Mouse (Mus musculus) embryonic facial prominence, embryonic 10.5 days (tissue): ENCODE results near the gene Cyp2d11. TPM values are rescaled to one million over a fixed set of nuclear protein-coding genes. Genes with fewer than 3 reads are reported as not detected.

ENCODE experiments used
- DNase-seq: peaks from one replicate; pipeline ENCODE4 v3.0.0-alpha.2; 2017; ENCODE audit warnings: low spot score
- H3K27ac ChIP-seq: fragments of 300-500 bp; sonication (generic); replicated peaks from 2 replicates; pipeline ENCODE4 v1.5.1; 2016; ENCODE audit warnings: mild to moderate bottlenecking
- H3K27me3 ChIP-seq: fragments of 300-500 bp; sonication (generic); replicated peaks from 2 replicates; pipeline ENCODE4 v1.6.1; 2016; ENCODE audit warnings: low read depth, mild to moderate bottlenecking; ENCODE audit not compliant: poor library complexity, severe bottlenecking
- H3K36me3 ChIP-seq: fragments of 300-500 bp; sonication (generic); replicated peaks from 2 replicates; pipeline ENCODE4 v1.6.1; 2016; ENCODE audit warnings: mild to moderate bottlenecking, moderate library complexity
- H3K4me1 ChIP-seq: fragments of 300-500 bp; sonication (generic); 2 replicates; pipeline ENCODE4 v1.6.1; 2016
- H3K4me3 ChIP-seq: fragments of 300-500 bp; sonication (generic); 2 replicates; pipeline ENCODE4 v1.5.1; 2016; ENCODE audit warnings: mild to moderate bottlenecking, moderate library complexity
- H3K9me3 ChIP-seq: fragments of 300-500 bp; sonication (generic); 2 replicates; pipeline ENCODE4 v1.6.1; 2016; ENCODE audit warnings: mild to moderate bottlenecking
- WGBS: fragments of 180-500 bp; shearing (Covaris S2); methylation state at CpG from one replicate; pipeline ENCODE4 v1.1.7; 2016; 5-methylcytosine and 5-hydroxymethylcytosine counted together
- polyA plus RNA-seq: library from polyadenylated mRNA; unstranded; fragments of >200 nt; fragmentation: Nextera tagmentation; extraction: Ambion mirVana; gene quantifications from 2 replicates; pipeline ENCODE4 v1.2.1, GENCODE M21; 2016

Cyp2d11 gene
- polyA plus RNA-seq, 1 experiment from 2014 or later = not detected

GRCm38 (mm10) chr15:82361459-82362018, 32.3 kb downstream of the Cyp2d11 start:
- no peak overlapping the region for H3K27ac ChIP-seq
- no peaks in the 10 kb centered on the region for H3K27me3 ChIP-seq
- H3K4me3 ChIP-seq = no peak overlapping the region
- WGBS = 73% methylated on average over 11 of the region's 11 CpGs
- no peak for DNase-seq
- H3K4me1 ChIP-seq = peaks cover 15% of the 10 kb centered on the region
- no peaks in the 10 kb centered on the region for H3K9me3 ChIP-seq
- no peaks in the 10 kb centered on the region for H3K36me3 ChIP-seq

- Histone ChIP-seq H3K4me3 (no peak overlapping the region), H3K9me3 (no peaks in the 10 kb centered on the region), H3K4me1 (peaks cover 23% of the 10 kb centered on the region), H3K36me3 (no peaks in the 10 kb centered on the region), H3K27ac (peak overlapping the region; percentile 37), H3K27me3 (no peaks in the 10 kb centered on the region)
- WGBS = 71% methylated on average over 22 of the region's 22 CpGs
- DNase-seq = no peak
Observed at GRCm38 (mm10) chr15:82358431-82359260, 35.2 kb downstream of the Cyp2d11 start.

- Histone ChIP-seq H3K4me1 (peaks cover 30% of the 10 kb centered on the region), H3K4me3 (peak within 1 kb of the TSS; percentile 73), H3K9me3 (no peaks in the 10 kb centered on the region), H3K27ac (peak within 1 kb of the TSS; percentile 91), H3K36me3 (peaks cover 24% of the 10 kb centered on the region), H3K27me3 (no peaks in the 10 kb centered on the region)
- DNase-seq = peak; percentile 99
- 2% methylated on average over 57 of the region's 57 CpGs for WGBS
Observed at GRCm38 (mm10) chr15:82354126-82354945, 39.5 kb downstream of the Cyp2d11 start, which contains the start of gene Ndufa6. Ndufa6 (minus strand) TSS chr15:82354322.

GRCm38 (mm10) chr15:82353745-82354113, 40.1 kb downstream of the Cyp2d11 start:
- under 1% methylated on average over 23 of the region's 23 CpGs for WGBS
- no peak for DNase-seq

GRCm38 (mm10) chr15:82353078-82353744, 40.6 kb downstream of the Cyp2d11 start:
- Histone ChIP-seq H3K9me3 (no peaks in the 10 kb centered on the region), H3K4me1 (peaks cover 24% of the 10 kb centered on the region), H3K4me3 (peak overlapping the region; percentile 73), H3K27ac (peak overlapping the region; percentile 91), H3K27me3 (no peaks in the 10 kb centered on the region), H3K36me3 (peaks cover 35% of the 10 kb centered on the region)
- WGBS = 37% methylated on average over 14 of the region's 14 CpGs
- no peak for DNase-seq

More at GRCm38 (mm10) chr15:82353745-82354113, 40.1 kb downstream of the Cyp2d11 start:
- H3K27ac ChIP-seq = peak overlapping the region; percentile 91
- H3K4me1 ChIP-seq = peaks cover 28% of the 10 kb centered on the region
- H3K4me3 ChIP-seq = peak overlapping the region; percentile 73
- peaks cover 30% of the 10 kb centered on the region for H3K36me3 ChIP-seq
- no peaks in the 10 kb centered on the region for H3K9me3 ChIP-seq
- H3K27me3 ChIP-seq = no peaks in the 10 kb centered on the region

- 85% methylated on average over 3 of the region's 3 CpGs for WGBS
- no peak for DNase-seq
- Histone ChIP-seq H3K27ac (no peak overlapping the region), H3K36me3 (peaks cover 44% of the 10 kb centered on the region), H3K4me3 (no peak overlapping the region), H3K4me1 (peaks cover 35% of the 10 kb centered on the region), H3K27me3 (no peaks in the 10 kb centered on the region), H3K9me3 (no peaks in the 10 kb centered on the region)
Observed at GRCm38 (mm10) chr15:82351480-82351879, 42.3 kb downstream of the Cyp2d11 start.

- H3K4me3 ChIP-seq = no peak overlapping the region
- peaks cover 36% of the 10 kb centered on the region for H3K4me1 ChIP-seq
- no peak for DNase-seq
- H3K36me3 ChIP-seq = peaks cover 44% of the 10 kb centered on the region
- H3K9me3 ChIP-seq = no peaks in the 10 kb centered on the region
- WGBS = 91% methylated on average over 4 of the region's 4 CpGs
- H3K27ac ChIP-seq = no peak overlapping the region
- no peaks in the 10 kb centered on the region for H3K27me3 ChIP-seq
Observed at GRCm38 (mm10) chr15:82350349-82350748, 43.5 kb downstream of the Cyp2d11 start.

- 91% methylated on average over 2 of the region's 2 CpGs for WGBS
- Histone ChIP-seq H3K4me1 (peaks cover 28% of the 10 kb centered on the region), H3K27me3 (no peaks in the 10 kb centered on the region), H3K9me3 (no peaks in the 10 kb centered on the region), H3K36me3 (peaks cover 44% of the 10 kb centered on the region), H3K27ac (no peak overlapping the region), H3K4me3 (no peak overlapping the region)
- no peak for DNase-seq
Observed at GRCm38 (mm10) chr15:82348999-82349341, 44.9 kb downstream of the Cyp2d11 start.

GRCm38 (mm10) chr15:82348258-82348998, 45.4 kb downstream of the Cyp2d11 start:
- H3K27ac ChIP-seq = no peak overlapping the region
- no peak overlapping the region for H3K4me3 ChIP-seq
- H3K36me3 ChIP-seq = peaks cover 44% of the 10 kb centered on the region
- 87% methylated on average over 8 of the region's 8 CpGs for WGBS
- no peaks in the 10 kb centered on the region for H3K27me3 ChIP-seq
- DNase-seq = no peak
- no peaks in the 10 kb centered on the region for H3K9me3 ChIP-seq
- H3K4me1 ChIP-seq = peaks cover 27% of the 10 kb centered on the region

- Histone ChIP-seq H3K27me3 (no peaks in the 10 kb centered on the region), H3K9me3 (no peaks in the 10 kb centered on the region), H3K27ac (no peak overlapping the region), H3K4me3 (no peak overlapping the region), H3K4me1 (peaks cover 21% of the 10 kb centered on the region), H3K36me3 (peaks cover 44% of the 10 kb centered on the region)
- no peak for DNase-seq
- 93% methylated on average over 12 of the region's 12 CpGs for WGBS
Observed at GRCm38 (mm10) chr15:82347852-82348251, 46.0 kb downstream of the Cyp2d11 start.

GRCm38 (mm10) chr15:82347303-82347676, 46.5 kb downstream of the Cyp2d11 start:
- H3K36me3 ChIP-seq = peaks cover 44% of the 10 kb centered on the region
- H3K27ac ChIP-seq = no peak overlapping the region
- H3K9me3 ChIP-seq = no peaks in the 10 kb centered on the region
- 80% methylated on average over 4 of the region's 4 CpGs for WGBS
- DNase-seq = no peak
- peaks cover 17% of the 10 kb centered on the region for H3K4me1 ChIP-seq
- peak overlapping the region; percentile 80 for H3K4me3 ChIP-seq
- H3K27me3 ChIP-seq = peaks cover 1% of the 10 kb centered on the region; the same call in 1 of the 2 replicates
